Comparison of ENCODE assay signal across 8 mouse cellular contexts in the genomic region with DNA sequence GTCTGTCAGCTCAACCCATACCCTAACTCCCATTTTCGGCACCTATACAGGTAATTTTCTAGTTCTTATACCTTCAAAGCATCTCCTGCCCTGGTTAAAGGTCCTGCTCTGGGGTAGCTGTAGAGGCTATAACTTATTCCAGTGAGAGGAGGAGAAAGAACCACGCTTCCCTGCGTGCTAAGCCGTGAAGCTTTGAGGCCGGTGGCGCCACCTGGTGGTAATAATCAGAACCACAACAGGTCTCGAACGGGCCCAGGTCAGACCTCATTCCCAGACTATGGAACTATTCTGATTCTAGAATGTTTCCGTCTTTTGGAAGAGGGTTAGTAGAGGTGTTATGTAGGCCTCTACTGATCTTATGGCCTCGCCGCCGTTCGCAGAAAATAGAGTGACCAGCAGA. TPM values are rescaled to one million over a fixed set of nuclear protein-coding genes. Genes with fewer than 3 reads are reported as not detected.
A peak's percentile ranks its signal among the peaks of the same experiment; 100 is the strongest.
DNase-seq lines count a peak whose midpoint lies in the region; ATAC-seq and TF ChIP-seq lines count a peak whose summit lies in the region.

No protein-coding gene starts in this region.

- peak; percentile 98 for TF ChIP-seq CTCF in bone marrow macrophage, adult 2 months (IDR thresholded peaks at IDR 0.05; ENCODE audit: low read depth, low read length)

- no peak overlapping the region for H3K9ac ChIP-seq in forebrain, embryonic 15.5 days (replicated peaks)
- H3K9ac ChIP-seq in hindbrain, embryonic 16.5 days (ENCODE audit: low read depth, low read length) = no peak overlapping the region

- TF ChIP-seq POLR2A in bone marrow macrophage, adult 2 months (IDR thresholded peaks at IDR 0.05; ENCODE audit: borderline replicate concordance, low read depth, low read length) = no peak

- DNase-seq in frontal cortex, postnatal 14 days (ENCODE audit: low spot score in 2 of 2) = peak; percentile 31 to 74
- peak; percentile 64 to 67 for DNase-seq in left cerebral cortex, postnatal 25 days (ENCODE audit: low spot score in 2 of 2)
- DNase-seq in splenic B cell, adult 2 months (ENCODE audit: low read depth, low spot score) = peak; percentile 67

- ATAC-seq in frontal cortex, adult (ENCODE audit: low TSS enrichment) = no peak; the same call in 1 of the 2 replicates
- 0 out of 2 replicates have a peak, but pooled peaks have one; percentile 29 for ATAC-seq in forebrain, embryonic 15.5 days (replicated peaks)
- peak; percentile 56; the same call in 1 of the 2 replicates for ATAC-seq in hindbrain, embryonic 16.5 days
- ATAC-seq in monocyte, adult 5-6 weeks (replicated peaks; ENCODE audit: insufficient number of reproducible peaks, low FRiP score, low TSS enrichment, poor library complexity, severe bottlenecking) = peak; percentile 73; the same call in 1 of the 2 replicates

- intact Hi-C loops in left cerebral cortex, postnatal 25 days (cut with DNase I) = no loop called here

- WGBS in forebrain, embryonic 15.5 days = 21% methylated on average over 13 of the region's 13 CpGs
- 29% methylated on average over 13 of the region's 13 CpGs for WGBS in hindbrain, embryonic 16.5 days

- no peaks in the 10 kb centered on the region for H3K27me3 ChIP-seq in forebrain, embryonic 15.5 days
- no peaks in the 10 kb centered on the region; the same call in 1 of the 2 replicates for H3K27me3 ChIP-seq in hindbrain, embryonic 16.5 days (replicated peaks; ENCODE audit: control insufficient read depth, insufficient read depth, low read length)
- H3K27me3 ChIP-seq in splenic B cell, adult 2 months (ENCODE audit: control insufficient read depth, insufficient read depth, low read length, poor library complexity, severe bottlenecking) = no peaks in the 10 kb centered on the region

- H3K4me2 ChIP-seq in forebrain, embryonic 15.5 days (replicated peaks) = no peak overlapping the region
- no peak overlapping the region for H3K4me2 ChIP-seq in hindbrain, embryonic 16.5 days (ENCODE audit: low read length)

- no peak overlapping the region for H3K27ac ChIP-seq in bone marrow macrophage, adult 2 months (ENCODE audit: insufficient read depth, low read depth, low read length)
- H3K27ac ChIP-seq in forebrain, embryonic 15.5 days (replicated peaks) = no peak overlapping the region
- H3K27ac ChIP-seq in hindbrain, embryonic 16.5 days (ENCODE audit: low read depth, low read length) = no peak overlapping the region

- no peaks in the 10 kb centered on the region for H3K36me3 ChIP-seq in forebrain, embryonic 15.5 days
- no peaks in the 10 kb centered on the region for H3K36me3 ChIP-seq in hindbrain, embryonic 16.5 days (ENCODE audit: control insufficient read depth, insufficient read depth, low read length)
- no peaks in the 10 kb centered on the region for H3K36me3 ChIP-seq in splenic B cell, adult 2 months (ENCODE audit: control insufficient read depth, insufficient read depth, low read length, poor library complexity, severe bottlenecking)

- H3K4me1 ChIP-seq in bone marrow macrophage, adult 2 months (ENCODE audit: control insufficient read depth, insufficient read depth, low read length) = no peaks in the 10 kb centered on the region
- H3K4me1 ChIP-seq in forebrain, embryonic 15.5 days = no peaks in the 10 kb centered on the region
- H3K4me1 ChIP-seq in hindbrain, embryonic 16.5 days (ENCODE audit: control insufficient read depth, insufficient read depth, low read depth, low read length) = peaks cover 2% of the 10 kb centered on the region; the same call in 1 of the 2 replicates

- no peak overlapping the region for H3K4me3 ChIP-seq in bone marrow macrophage, adult 2 months (ENCODE audit: insufficient read depth, low read length)
- no peak overlapping the region for H3K4me3 ChIP-seq in forebrain, embryonic 15.5 days
- no peak overlapping the region for H3K4me3 ChIP-seq in hindbrain, embryonic 16.5 days (ENCODE audit: low read length)

- H3K9me3 ChIP-seq in forebrain, embryonic 15.5 days = no peaks in the 10 kb centered on the region
- H3K9me3 ChIP-seq in hindbrain, embryonic 16.5 days (ENCODE audit: control insufficient read depth, low read length) = no peaks in the 10 kb centered on the region

RNA-seq across cellular contexts. Expression of a gene that starts 10.9 kb away (rescaled TPM):
- polyA plus RNA-seq in bone marrow macrophage, adult 2 months (2012; ENCODE audit: insufficient read depth, insufficient read length, missing spikeins) = not detected in 2 replicates
- polyA plus RNA-seq in forebrain, embryonic 15.5 days (2015; fragmentation: Nextera tagmentation; extraction: Ambion mirVana) = 0.51 and 0.59 TPM in 2 replicates
- 0.96 and 0.99 TPM in 2 replicates for polyA plus RNA-seq in hindbrain, embryonic 16.5 days (2015; fragmentation: Nextera tagmentation; extraction: Ambion mirVana)
- under 1 TPM; 0.53 to 0.78 TPM for total RNA-seq in left cerebral cortex, postnatal 25 days (2021)
- not detected in 3 replicates for total RNA-seq in monocyte, adult 5-6 weeks (2017)
